Mouse (Mus musculus) hindbrain, embryonic 12.5 days (tissue): ENCODE data around the gene Tsen2. TPM values are rescaled to one million over a fixed set of nuclear protein-coding genes. Genes with fewer than 3 reads are reported as not detected.

ENCODE experiments used
- ATAC-seq: fragments of 200-750 bp; cut with Nextera tagmentation; 2 replicates; pipeline ENCODE4 v1.8.0; 2017; ENCODE audit warnings: moderate TSS enrichment; ENCODE audit not compliant: low FRiP score
- H3K27ac ChIP-seq: fragments of 300-500 bp; sonication (generic); 2 replicates; pipeline ENCODE4 v1.5.1; 2016; ENCODE audit warnings: mild to moderate bottlenecking
- H3K27me3 ChIP-seq: fragments of 300-500 bp; sonication (generic); 2 replicates; pipeline ENCODE4 v1.6.1; 2016; ENCODE audit warnings: mild to moderate bottlenecking
- H3K36me3 ChIP-seq: fragments of 300-500 bp; sonication (generic); 2 replicates; pipeline ENCODE4 v1.6.1; 2016; ENCODE audit warnings: mild to moderate bottlenecking
- H3K4me1 ChIP-seq: fragments of 300-500 bp; sonication (generic); 2 replicates; pipeline ENCODE4 v1.6.1; 2016
- H3K4me2 ChIP-seq: fragments of 300-500 bp; sonication (generic); replicated peaks from 2 replicates; pipeline ENCODE4 v1.6.1; 2016; ENCODE audit warnings: mild to moderate bottlenecking
- H3K4me3 ChIP-seq: fragments of 300-500 bp; sonication (generic); 2 replicates; pipeline ENCODE4 v1.5.1; 2016; ENCODE audit warnings: mild to moderate bottlenecking
- H3K9ac ChIP-seq: fragments of 300-500 bp; sonication (generic); 2 replicates; pipeline ENCODE4 v1.6.1; 2016; ENCODE audit warnings: mild to moderate bottlenecking, moderate library complexity
- H3K9me3 ChIP-seq: fragments of 300-500 bp; sonication (generic); replicated peaks from 2 replicates; pipeline ENCODE4 v1.6.1; 2016; ENCODE audit warnings: mild to moderate bottlenecking
- WGBS: fragments of 180-500 bp; shearing (Covaris S2); methylation state at CpG from one replicate; pipeline ENCODE4 v1.1.7; 2016; 5-methylcytosine and 5-hydroxymethylcytosine counted together
- polyA plus RNA-seq: library from polyadenylated mRNA; unstranded; fragments of >200 nt; fragmentation: Nextera tagmentation; extraction: Ambion mirVana; gene quantifications from 2 replicates; pipeline ENCODE4 v1.2.1, GENCODE M21; 2016

Tsen2 gene
- polyA plus RNA-seq, 1 experiment from 2014 or later, result 30.4 TPM

DNA sequence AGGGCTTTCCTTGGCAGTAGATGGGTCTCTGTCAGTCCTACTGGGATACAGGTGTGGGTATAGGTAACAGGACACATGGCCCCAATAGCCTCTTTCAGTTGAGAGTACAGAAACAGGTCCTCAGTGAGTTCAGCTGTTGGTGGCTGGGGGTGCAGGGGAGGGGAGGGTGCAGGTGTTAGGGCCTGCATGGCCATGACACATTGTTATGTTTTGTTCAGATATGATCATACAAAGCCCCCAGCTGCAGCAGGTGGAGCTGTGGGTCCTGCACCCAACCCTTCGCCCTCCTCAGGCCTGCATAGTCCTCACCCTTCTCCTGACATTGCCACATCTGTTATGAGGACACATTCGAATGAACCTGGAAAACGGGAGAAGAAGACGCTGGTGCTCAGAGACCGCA is 65.8 kb downstream of the Tsen2 start:
- no peak overlapping the region for H3K27ac ChIP-seq
- no peak overlapping the region for H3K9ac ChIP-seq
- WGBS, result 94% methylated on average over 5 of the region's 5 CpGs
- no peaks in the 10 kb centered on the region for H3K9me3 ChIP-seq
- no peak overlapping the region for H3K4me2 ChIP-seq
- no peak overlapping the region for H3K4me3 ChIP-seq
- no peaks in the 10 kb centered on the region for H3K27me3 ChIP-seq
- no peak for ATAC-seq
- no peaks in the 10 kb centered on the region for H3K4me1 ChIP-seq
- peaks cover 52% of the 10 kb centered on the region for H3K36me3 ChIP-seq

DNA sequence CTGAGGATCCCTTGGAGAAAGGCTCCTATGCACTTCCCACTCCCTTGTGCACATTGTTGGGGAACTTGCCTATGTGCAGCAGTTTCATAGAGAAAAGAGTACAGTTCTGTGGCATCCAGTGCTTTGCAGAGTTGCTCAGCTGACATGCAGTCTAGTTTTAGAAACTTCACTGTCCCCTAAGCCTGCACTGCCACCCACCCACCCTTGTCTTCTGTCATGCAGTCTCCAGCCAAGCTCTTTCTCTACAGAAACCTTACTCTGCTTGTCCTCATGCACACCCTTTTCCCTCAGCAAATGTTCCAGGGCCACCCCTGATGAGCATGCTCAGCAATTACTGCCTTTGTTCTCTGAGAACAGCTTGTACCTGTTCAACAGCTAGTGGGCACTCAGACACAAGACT is 69.3 kb downstream of the Tsen2 start:
- Histone ChIP-seq H3K4me3 (no peak overlapping the region), H3K36me3 (peaks cover 87% of the 10 kb centered on the region), H3K4me1 (no peaks in the 10 kb centered on the region), H3K9ac (no peak overlapping the region), H3K27ac (no peak overlapping the region), H3K4me2 (no peak overlapping the region), H3K9me3 (no peaks in the 10 kb centered on the region), H3K27me3 (no peaks in the 10 kb centered on the region)
- ATAC-seq, result no peak

DNA sequence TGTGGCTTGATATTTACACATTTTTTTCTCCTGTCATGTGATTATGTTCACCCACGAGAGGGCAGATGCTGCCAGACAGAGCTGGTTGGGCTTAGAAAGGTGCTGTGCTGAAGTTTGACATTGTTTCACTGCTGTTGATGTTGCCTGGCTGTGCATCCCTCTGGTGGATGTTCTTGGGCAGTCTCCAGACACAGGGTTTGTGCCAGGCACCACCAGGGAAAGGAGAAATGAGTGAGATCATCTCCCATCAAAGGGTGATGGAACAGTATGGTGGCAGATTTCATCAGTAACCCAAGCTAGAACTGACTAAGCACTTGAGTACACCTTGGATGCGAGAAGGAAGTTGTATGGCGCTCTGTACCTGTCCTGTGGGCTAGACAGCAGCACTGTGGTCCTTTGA is 71.5 kb downstream of the Tsen2 start:
- H3K4me2 ChIP-seq, result no peak overlapping the region
- H3K27ac ChIP-seq, result no peak overlapping the region
- 97% methylated on average over 3 of the region's 3 CpGs for WGBS
- no peak overlapping the region for H3K4me3 ChIP-seq
- no peaks in the 10 kb centered on the region for H3K27me3 ChIP-seq
- H3K4me1 ChIP-seq, result no peaks in the 10 kb centered on the region
- ATAC-seq, result no peak
- peaks cover 97% of the 10 kb centered on the region for H3K36me3 ChIP-seq
- H3K9ac ChIP-seq, result no peak overlapping the region
- no peaks in the 10 kb centered on the region for H3K9me3 ChIP-seq

DNA sequence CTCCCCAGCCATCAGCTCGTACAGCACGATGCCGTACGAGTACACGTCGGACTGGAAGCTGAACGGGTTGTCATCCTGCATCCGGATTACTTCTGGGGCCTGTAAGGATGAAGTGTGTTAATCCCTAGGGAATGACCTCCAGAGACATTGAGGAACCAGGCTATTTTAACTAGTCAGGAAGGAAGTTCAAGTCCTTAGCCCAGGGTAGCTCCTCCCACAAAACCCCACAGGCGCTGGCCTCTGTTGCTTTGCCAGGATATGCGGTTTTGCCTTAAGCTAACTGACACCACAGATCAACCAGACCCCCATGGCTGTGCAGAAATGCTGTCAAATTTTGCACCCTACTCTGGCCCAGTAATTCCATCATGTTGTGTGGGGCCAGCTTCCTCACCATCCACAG is 75.4 kb downstream of the Tsen2 start:
- Histone ChIP-seq H3K9ac (no peak overlapping the region), H3K27ac (no peak overlapping the region), H3K4me3 (no peak overlapping the region), H3K4me1 (no peaks in the 10 kb centered on the region), H3K36me3 (peaks cover 98% of the 10 kb centered on the region), H3K27me3 (no peaks in the 10 kb centered on the region), H3K9me3 (no peaks in the 10 kb centered on the region), H3K4me2 (no peak overlapping the region)
- ATAC-seq, result no peak
- 94% methylated on average over 10 of the region's 10 CpGs for WGBS

DNA sequence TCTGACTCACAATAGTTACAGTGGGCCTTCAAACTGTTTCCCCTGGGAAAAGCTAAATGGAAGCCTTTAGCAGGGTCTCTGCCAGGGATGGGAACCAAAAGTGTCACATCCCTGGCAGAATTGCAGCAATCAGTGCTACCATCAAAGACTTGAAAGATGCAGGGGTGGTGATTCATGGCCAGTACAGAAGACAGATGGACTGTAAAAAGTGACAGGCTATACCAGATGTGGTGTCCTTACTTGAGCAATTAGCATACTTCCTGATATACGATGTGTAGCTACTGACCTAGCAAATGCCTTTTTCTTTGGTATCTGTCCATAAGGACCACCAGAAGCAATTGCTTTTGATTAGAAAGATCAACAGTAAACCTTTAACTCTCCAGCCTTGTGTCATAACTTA is 76.5 kb downstream of the Tsen2 start:
- Histone ChIP-seq H3K9ac (no peak overlapping the region), H3K27me3 (no peaks in the 10 kb centered on the region), H3K4me1 (no peaks in the 10 kb centered on the region), H3K27ac (no peak overlapping the region), H3K4me3 (no peak overlapping the region), H3K9me3 (no peaks in the 10 kb centered on the region), H3K36me3 (peaks cover 99% of the 10 kb centered on the region), H3K4me2 (no peak overlapping the region)
- no peak for ATAC-seq
- 86% methylated on average over 1 of the region's 1 CpGs for WGBS

DNA sequence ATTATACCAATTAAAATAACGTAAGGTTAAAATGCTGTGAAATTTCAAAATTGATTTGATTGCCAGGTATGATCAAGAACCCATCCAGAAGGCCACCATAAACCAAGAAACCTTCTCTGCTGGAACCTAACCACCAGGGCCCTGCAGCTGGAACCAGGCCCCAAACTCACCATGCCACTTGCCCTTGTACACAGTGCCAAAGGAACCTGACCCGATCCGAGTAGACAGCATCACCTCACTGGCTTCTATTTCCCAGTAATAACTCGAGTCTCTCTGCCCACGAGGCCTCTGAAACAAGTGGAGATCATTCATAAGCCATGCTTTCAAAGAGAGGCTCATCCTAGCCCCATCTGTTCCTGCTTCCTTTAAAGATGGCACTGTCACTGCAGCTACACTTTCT is 81.7 kb downstream of the Tsen2 start:
- Histone ChIP-seq H3K4me3 (no peak overlapping the region), H3K4me2 (no peak overlapping the region), H3K9me3 (no peaks in the 10 kb centered on the region), H3K27me3 (no peaks in the 10 kb centered on the region), H3K9ac (no peak overlapping the region), H3K27ac (no peak overlapping the region), H3K36me3 (peaks cover 87% of the 10 kb centered on the region), H3K4me1 (no peaks in the 10 kb centered on the region)
- 94% methylated on average over 5 of the region's 5 CpGs for WGBS
- no peak for ATAC-seq

Other genes starting within 250 kb of the Tsen2 start
- 0.45 TPM in 1 of 2 replicates, not detected in the other for gene Pparg, start 183.7 kb upstream of the Tsen2 start, polyA plus RNA-seq
- 0.12 and 0.17 TPM in 2 replicates for gene Mkrn2os, start 47.9 kb downstream of the Tsen2 start, polyA plus RNA-seq
- gene Mkrn2, start 57.2 kb downstream of the Tsen2 start, polyA plus RNA-seq, result 27.4 and 28.9 TPM in 2 replicates
- gene Raf1, start 132.0 kb downstream of the Tsen2 start, polyA plus RNA-seq, result 159 TPM in 2 replicates
- 1.1 and 2.0 TPM in 2 replicates for gene Tmem40, start 217.7 kb downstream of the Tsen2 start, polyA plus RNA-seq
- gene Cand2, start 229.9 kb downstream of the Tsen2 start, polyA plus RNA-seq, result 35.6 and 37.3 TPM in 2 replicates